Mouse (Mus musculus) naive thymus-derived CD4-positive, alpha-beta T cell, adult 5 months (primary cell): ENCODE measurements around the gene Cdk2. TPM values are rescaled to one million over a fixed set of nuclear protein-coding genes. Genes with fewer than 3 reads are reported as not detected.

Experiments used
- polyA plus RNA-seq: library from polyadenylated mRNA; unstranded; fragments of 100-300 nt; shearing (Covaris generic); gene quantifications from one replicate; pipeline ENCODE4 v1.2.1, GENCODE M21; 2017

Gene Cdk2
- polyA plus RNA-seq: 36.7 TPM

GRCm38 (mm10) chr10:128704491-128705316 is at the start of gene Cdk2:
Gene Cdk2 (minus strand): TSS chr10:128705031.

GRCm38 (mm10) chr10:128747646-128748251 is 42.9 kb upstream of the Cdk2 start, which contains the start of gene Pym1:
Gene Pym1 (plus strand): TSS chr10:128747889.

GRCm38 (mm10) chr10:128744680-128745601 is 40.1 kb upstream of the Cdk2 start, which contains the start of gene Dgka:
Gene Dgka (minus strand): TSS chr10:128744855.

GRCm38 (mm10) chr10:128703895-128704294 is 936 bp downstream of the Cdk2 start, which contains the start of gene Pmel:
Gene Pmel (plus strand): TSS chr10:128704195.

GRCm38 (mm10) chr10:128695992-128696807 is 8.6 kb downstream of the Cdk2 start, which contains the start of gene Rab5b:
Gene Rab5b (minus strand): TSS chr10:128696264.

GRCm38 (mm10) chr10:128673763-128674468 is 30.9 kb downstream of the Cdk2 start, which contains the start of gene Suox:
Gene Suox (minus strand): TSS chr10:128674073.

Other genes with a start within 250 kb of the Cdk2 start
- 93.1 TPM for gene Smarcc2, start 245.8 kb downstream of the Cdk2 start, polyA plus RNA-seq
- gene Myl6, start 210.9 kb downstream of the Cdk2 start, polyA plus RNA-seq: 1,093 TPM
- gene Myl6b, start 206.3 kb downstream of the Cdk2 start, polyA plus RNA-seq: 3.2 TPM
- 269 TPM for gene Esyt1, start 179.2 kb downstream of the Cdk2 start, polyA plus RNA-seq
- gene Zc3h10, start 157.3 kb downstream of the Cdk2 start, polyA plus RNA-seq: 32.4 TPM
- gene Rpl41, start 155.7 kb downstream of the Cdk2 start, polyA plus RNA-seq: 2,874 TPM
- 27.6 TPM for gene Pa2g4, start 139.0 kb downstream of the Cdk2 start, polyA plus RNA-seq
- 1.2 TPM for gene Erbb3, start 115.4 kb downstream of the Cdk2 start, polyA plus RNA-seq
- 770 TPM for gene Rps26, start 78.3 kb downstream of the Cdk2 start, polyA plus RNA-seq
- 7.6 TPM for gene Ikzf4, start 59.0 kb downstream of the Cdk2 start, polyA plus RNA-seq
- 18.4 TPM for gene Suox, start 31.0 kb downstream of the Cdk2 start, polyA plus RNA-seq
- gene Rab5b, start 8.8 kb downstream of the Cdk2 start, polyA plus RNA-seq: 26.5 TPM
- 6.4 TPM for gene Pmel, start 836 bp downstream of the Cdk2 start, polyA plus RNA-seq
- gene Dgka, start 39.8 kb upstream of the Cdk2 start, polyA plus RNA-seq: 1,128 TPM
- 31.8 TPM for gene Pym1, start 42.9 kb upstream of the Cdk2 start, polyA plus RNA-seq
- gene Mmp19, start 85.9 kb upstream of the Cdk2 start, polyA plus RNA-seq: not detected
- 54.8 TPM for gene Dnajc14, start 99.0 kb upstream of the Cdk2 start, polyA plus RNA-seq
- gene Tmem198b, start 99.3 kb upstream of the Cdk2 start, polyA plus RNA-seq: 5.8 TPM
- gene Sarnp, start 112.3 kb upstream of the Cdk2 start, polyA plus RNA-seq: 109 TPM
- gene Ormdl2, start 116.6 kb upstream of the Cdk2 start, polyA plus RNA-seq: 26.9 TPM
- gene Gdf11, start 186.7 kb upstream of the Cdk2 start, polyA plus RNA-seq: 1.2 TPM
- gene Cd63, start 196.0 kb upstream of the Cdk2 start, polyA plus RNA-seq: not detected
- 8.4 TPM for gene Rdh5, start 217.9 kb upstream of the Cdk2 start, polyA plus RNA-seq
- gene Bloc1s1, start 219.0 kb upstream of the Cdk2 start, polyA plus RNA-seq: 85.2 TPM
- gene Itga7, start 228.8 kb upstream of the Cdk2 start, polyA plus RNA-seq: 8.8 TPM